Mouse (Mus musculus) heart, embryonic 14.5 days (tissue): ENCODE results near the gene Rcc1. TPM values are rescaled to one million over a fixed set of nuclear protein-coding genes. Genes with fewer than 3 reads are reported as not detected.
"Not testable (repeated sequence)": the region's sequence is repeated elsewhere in the genome, so short reads cannot be mapped to it uniquely, and the experiment has no call there.

Experiments
- ATAC-seq: fragments of 200-750 bp; cut with Nextera tagmentation; 2 replicates; pipeline ENCODE4 v1.8.0; 2017; ENCODE audit warnings: low read depth, moderate TSS enrichment; ENCODE audit not compliant: insufficient number of reproducible peaks, insufficient read depth, low FRiP score
- H3K27ac ChIP-seq, 2 experiments: fragments of 200-500 bp in 1 of 2; fragments of 300-500 bp in 1 of 2; sonication (generic) in 1 of 2; replicated peaks in 1 of 2; 2 replicates each; pipeline ENCODE4 v1.5.1; 2012 to 2014; ENCODE audit warnings: low read depth in 2 of 2, low read length in 2 of 2, control low read depth in 1 of 2, mild to moderate bottlenecking in 1 of 2, mixed read lengths in 1 of 2; ENCODE audit not compliant: control insufficient read depth in 1 of 2, insufficient read depth in 1 of 2
- H3K27me3 ChIP-seq: fragments of 300-500 bp; sonication (generic); 2 replicates; pipeline ENCODE4 v1.6.1; 2014; ENCODE audit warnings: mild to moderate bottlenecking, low read length, control low read depth; ENCODE audit not compliant: control insufficient read depth, insufficient read depth
- H3K36me3 ChIP-seq: fragments of 300-500 bp; sonication (generic); 2 replicates; pipeline ENCODE4 v1.6.1; 2014; ENCODE audit warnings: mild to moderate bottlenecking, control low read depth, low read length, mixed read lengths; ENCODE audit not compliant: control insufficient read depth, insufficient read depth
- H3K4me1 ChIP-seq, 2 experiments: fragments of 200-500 bp in 1 of 2; fragments of 300-500 bp in 1 of 2; sonication (generic) in 1 of 2; 2 replicates each; pipeline ENCODE4 v1.6.1; 2012 to 2014; ENCODE audit warnings: low read length in 2 of 2, control low read depth in 1 of 2, mixed read lengths in 1 of 2; ENCODE audit not compliant: control insufficient read depth in 2 of 2, insufficient read depth in 2 of 2
- H3K4me2 ChIP-seq: fragments of 300-500 bp; sonication (generic); 2 replicates; pipeline ENCODE4 v1.6.1; 2014; ENCODE audit warnings: mild to moderate bottlenecking, low read length
- H3K4me3 ChIP-seq, 2 experiments: fragments of 200-500 bp in 1 of 2; fragments of 300-500 bp in 1 of 2; sonication (generic) in 1 of 2; 2 replicates each; pipeline ENCODE4 v1.5.1; 2012 to 2014; ENCODE audit warnings: low read length in 2 of 2, mild to moderate bottlenecking in 2 of 2, control low read depth in 1 of 2, low read depth in 1 of 2, moderate library complexity in 1 of 2; ENCODE audit not compliant: control insufficient read depth in 1 of 2, insufficient read depth in 1 of 2
- H3K9ac ChIP-seq: fragments of 300-500 bp; sonication (generic); 2 replicates; pipeline ENCODE4 v1.6.1; 2014; ENCODE audit warnings: mild to moderate bottlenecking, low read length
- H3K9me3 ChIP-seq: fragments of 300-500 bp; sonication (generic); 2 replicates; pipeline ENCODE4 v1.6.1; 2016; ENCODE audit warnings: low read length, control low read depth; ENCODE audit not compliant: control insufficient read depth
- WGBS: fragments of 180-500 bp; shearing (Covaris S2); extraction: QIAGEN DNeasy Blood & Tissue Kit; methylation state at CpG from one replicate; pipeline ENCODE4 v1.1.7; 2014; 5-methylcytosine and 5-hydroxymethylcytosine counted together
- polyA plus RNA-seq: library from polyadenylated mRNA; unstranded; fragments of >200 nt; fragmentation: Nextera tagmentation; extraction: Ambion mirVana; gene quantifications from 2 replicates; pipeline ENCODE4 v1.2.1, GENCODE M21; 2014

Rcc1 gene
- polyA plus RNA-seq, 1 experiment from 2014 or later: 21.1 TPM

GRCm38 (mm10) chr4:132293682-132294240, 59.6 kb downstream of the Rcc1 start:
- no peak for ATAC-seq
- peaks cover 4% of the 10 kb centered on the region; the same call in 1 of the 2 replicates for H3K9me3 ChIP-seq
- H3K9ac ChIP-seq: no peak overlapping the region
- H3K4me2 ChIP-seq: no peak overlapping the region
- no peak overlapping the region for H3K4me3 ChIP-seq
- WGBS: 71% methylated on average over 7 of the region's 7 CpGs
- H3K36me3 ChIP-seq: peaks cover 40% of the 10 kb centered on the region
- H3K27ac ChIP-seq: no peak overlapping the region
- H3K27me3 ChIP-seq: no peaks in the 10 kb centered on the region
- H3K4me1 ChIP-seq: no peaks in the 10 kb centered on the region

- no peak overlapping the region for H3K4me2 ChIP-seq
- WGBS: 42% methylated on average over 4 of the region's 4 CpGs
- ATAC-seq: no peak
Observed at GRCm38 (mm10) chr4:132292988-132293387, 60.4 kb downstream of the Rcc1 start.

GRCm38 (mm10) chr4:132291624-132292335, 61.6 kb downstream of the Rcc1 start:
- H3K4me3 ChIP-seq: no peak overlapping the region
- WGBS: 83% methylated on average over 12 of the region's 12 CpGs
- H3K4me2 ChIP-seq: no peak overlapping the region
- H3K9me3 ChIP-seq: peaks cover 4% of the 10 kb centered on the region; the same call in 1 of the 2 replicates
- H3K4me1 ChIP-seq: no peaks in the 10 kb centered on the region
- no peak overlapping the region for H3K27ac ChIP-seq
- no peak overlapping the region for H3K9ac ChIP-seq
- H3K36me3 ChIP-seq: peaks cover 45% of the 10 kb centered on the region
- no peaks in the 10 kb centered on the region for H3K27me3 ChIP-seq
- no peak for ATAC-seq

More at GRCm38 (mm10) chr4:132292988-132293387, 60.4 kb downstream of the Rcc1 start:
- H3K4me3 ChIP-seq: no peak overlapping the region
- peaks cover 4% of the 10 kb centered on the region; the same call in 1 of the 2 replicates for H3K9me3 ChIP-seq
- H3K36me3 ChIP-seq: peaks cover 40% of the 10 kb centered on the region
- H3K27me3 ChIP-seq: no peaks in the 10 kb centered on the region
- no peaks in the 10 kb centered on the region for H3K4me1 ChIP-seq
- H3K27ac ChIP-seq: no peak overlapping the region
- no peak overlapping the region for H3K9ac ChIP-seq

GRCm38 (mm10) chr4:132291056-132291455, 62.3 kb downstream of the Rcc1 start:
- Histone ChIP-seq H3K27ac (no peak overlapping the region), H3K36me3 (peaks cover 50% of the 10 kb centered on the region), H3K4me1 (no peaks in the 10 kb centered on the region), H3K4me3 (no peak overlapping the region), H3K4me2 (no peak overlapping the region), H3K27me3 (no peaks in the 10 kb centered on the region), H3K9me3 (peaks cover 4% of the 10 kb centered on the region; the same call in 1 of the 2 replicates), H3K9ac (no peak overlapping the region)
- WGBS: 95% methylated on average over 4 of the region's 4 CpGs
- ATAC-seq: no peak

DNA sequence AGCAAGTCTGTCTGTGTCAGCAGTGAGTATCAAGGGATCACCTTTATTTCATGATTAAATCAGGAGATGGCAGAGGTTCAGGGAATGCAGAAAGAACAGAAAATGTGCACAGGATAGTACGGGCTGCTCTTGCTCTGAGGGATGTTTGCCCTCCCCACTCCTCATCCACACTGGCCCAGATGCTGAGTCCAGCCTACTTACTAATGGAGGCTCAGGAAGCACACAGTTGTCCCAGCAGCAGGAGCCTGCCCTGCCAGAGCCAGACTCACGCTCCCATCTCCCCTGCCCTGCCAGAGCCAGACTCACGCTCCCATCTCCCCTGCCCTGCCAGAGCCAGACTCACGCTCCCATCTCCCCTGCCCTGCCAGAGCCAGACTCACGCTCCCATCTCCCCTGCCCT, 64.6 kb downstream of the Rcc1 start:
- H3K4me1 ChIP-seq, H3K9ac ChIP-seq, H3K4me2 ChIP-seq, H3K27me3 ChIP-seq, H3K4me3 ChIP-seq, H3K27ac ChIP-seq, H3K9me3 ChIP-seq, ATAC-seq: not testable (repeated sequence)
- peaks cover 62% of the 10 kb centered on the region for H3K36me3 ChIP-seq
- WGBS: 77% methylated on average over 3 of the region's 5 CpGs

Other genes with a start within 250 kb of the Rcc1 start
- 0.50 and 0.69 TPM in 2 replicates for gene Oprd1, start 209.1 kb downstream of the Rcc1 start, polyA plus RNA-seq
- gene Ythdf2, start 141.3 kb downstream of the Rcc1 start, polyA plus RNA-seq: 66.3 and 70.9 TPM in 2 replicates
- 25.8 and 27.5 TPM in 2 replicates for gene Gmeb1, start 92.0 kb downstream of the Rcc1 start, polyA plus RNA-seq
- gene Taf12, start 79.2 kb downstream of the Rcc1 start, polyA plus RNA-seq: 29.4 and 30.9 TPM in 2 replicates
- gene Rab42, start 50.2 kb downstream of the Rcc1 start, polyA plus RNA-seq: 1.2 and 1.4 TPM in 2 replicates
- 74.0 and 80.6 TPM in 2 replicates for gene Trnau1ap, start 24.1 kb downstream of the Rcc1 start, polyA plus RNA-seq
- gene Phactr4, start 68.9 kb upstream of the Rcc1 start, polyA plus RNA-seq: 19.3 and 20.2 TPM in 2 replicates
- gene Med18, start 110.3 kb upstream of the Rcc1 start, polyA plus RNA-seq: 12.1 and 13.0 TPM in 2 replicates
- gene Sesn2, start 156.9 kb upstream of the Rcc1 start, polyA plus RNA-seq: 3.8 and 4.4 TPM in 2 replicates
- 1,706 and 1,766 TPM in 2 replicates for gene Atpif1, start 180.1 kb upstream of the Rcc1 start, polyA plus RNA-seq
- gene Dnajc8, start 181.9 kb upstream of the Rcc1 start, polyA plus RNA-seq: 112 and 117 TPM in 2 replicates
- gene Ptafr, start 210.5 kb upstream of the Rcc1 start, polyA plus RNA-seq: 0.66 and 0.73 TPM in 2 replicates